Mouse (Mus musculus) liver, postnatal 0 days (tissue): ENCODE results near the gene Srsf3.

Source experiments
- CTCF ChIP-seq: sonication (generic); IDR thresholded peaks from 2 replicates; pipeline ENCODE4 v1.5.1; 2016; ENCODE audit warnings: antibody characterized with exemption, low read depth
- EP300 ChIP-seq: IDR thresholded peaks from 2 replicates; pipeline ENCODE4 v1.6.1; 2016; ENCODE audit warnings: antibody characterized with exemption, low read depth, mild to moderate bottlenecking

- TF ChIP-seq CTCF (no peak), EP300 (no peak)
Observed at GRCm38 (mm10) chr17:29062119-29063035, 29.9 kb downstream of the Srsf3 start.
